Mouse (Mus musculus): ENCODE measurements at regions not wholly inside any gene's neighbourhood (a gene's known extent, or its start where the extent isn't known, plus 50 kb on each side); places are given as distances from the start of the nearest gene placed in this dataset.

DNA sequence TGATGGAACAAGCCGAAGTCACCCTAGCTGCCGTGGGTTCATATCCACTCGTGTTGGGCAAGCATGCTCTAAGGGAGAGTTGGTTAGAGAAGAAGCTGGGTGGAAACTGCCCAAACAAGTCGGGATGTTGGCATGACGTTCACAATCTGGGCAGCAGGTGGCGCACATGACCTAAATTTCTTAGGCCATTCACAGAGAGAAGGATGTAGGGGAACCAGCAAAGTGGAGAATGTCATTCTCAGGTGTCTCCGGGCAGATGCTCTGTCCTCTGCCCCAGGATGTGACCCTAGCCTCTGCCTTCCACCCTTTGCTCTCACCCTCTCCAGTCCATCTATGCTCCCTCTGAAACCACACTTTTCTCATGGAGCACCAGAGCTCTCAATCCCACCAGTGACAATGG lies 63.7 kb upstream of the Arntl start:
- ATAC-seq (ENCODE audit: insufficient number of reproducible peaks, insufficient read depth, low FRiP score, low read depth), result no peak
- 13% methylated on average over 7 of the region's 7 CpGs for WGBS

DNA sequence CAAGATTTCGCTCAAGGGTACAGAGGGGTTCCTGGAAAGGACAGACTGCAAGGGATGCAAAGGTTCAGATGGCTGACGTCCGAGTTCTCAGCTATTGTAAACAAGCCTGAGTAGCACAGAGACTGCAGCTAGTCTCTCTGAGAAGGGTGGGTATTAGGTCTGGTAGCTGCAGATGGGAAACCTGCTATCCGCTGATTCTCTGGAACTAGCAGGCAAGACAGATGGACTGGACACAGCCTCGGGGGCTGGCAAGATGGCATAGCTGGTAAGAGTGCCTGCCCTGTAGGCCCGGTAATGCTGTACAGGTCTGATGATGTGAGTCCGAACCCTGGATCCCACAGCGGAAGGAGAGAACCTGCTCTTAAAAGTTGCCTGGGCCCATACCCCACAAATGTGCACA lies 62.2 kb upstream of the Arntl start:
- H3K9ac ChIP-seq (replicated peaks; ENCODE audit: low read depth, low read length), result no peak overlapping the region
- WGBS, result 62% methylated on average over 8 of the region's 8 CpGs
- no peak overlapping the region for H3K27ac ChIP-seq (ENCODE audit: low read length)
- no peaks in the 10 kb centered on the region for H3K9me3 ChIP-seq (ENCODE audit: control insufficient read depth, low read depth, low read length)
- H3K27me3 ChIP-seq (ENCODE audit: control insufficient read depth, insufficient read depth, low read length), result no peaks in the 10 kb centered on the region
- no peak overlapping the region for H3K4me2 ChIP-seq (replicated peaks; ENCODE audit: low read depth, low read length)
- ATAC-seq (ENCODE audit: insufficient number of reproducible peaks, insufficient read depth, low FRiP score, low read depth), result no peak
- 0 out of 2 replicates have a peak, but pooled peaks cover 6% of the 10 kb centered on the region for H3K4me1 ChIP-seq (ENCODE audit: control insufficient read depth, insufficient read depth, low read length)
- no peaks in the 10 kb centered on the region for H3K36me3 ChIP-seq (ENCODE audit: control insufficient read depth, insufficient read depth, low read length)
- H3K4me3 ChIP-seq (ENCODE audit: low read depth, low read length), result no peak overlapping the region

More for the DNA sequence above, 63.7 kb upstream of the Arntl start:
- Histone ChIP-seq H3K27me3 (ENCODE audit: control insufficient read depth, insufficient read depth, low read length) (no peaks in the 10 kb centered on the region), H3K9me3 (ENCODE audit: control insufficient read depth, low read depth, low read length) (no peaks in the 10 kb centered on the region), H3K4me3 (ENCODE audit: low read depth, low read length) (no peak overlapping the region), H3K4me2 (replicated peaks; ENCODE audit: low read depth, low read length) (no peak overlapping the region), H3K27ac (ENCODE audit: low read length) (no peak overlapping the region), H3K9ac (replicated peaks; ENCODE audit: low read depth, low read length) (no peak overlapping the region), H3K36me3 (ENCODE audit: control insufficient read depth, insufficient read depth, low read length) (no peaks in the 10 kb centered on the region), H3K4me1 (ENCODE audit: control insufficient read depth, insufficient read depth, low read length) (0 out of 2 replicates have a peak, but pooled peaks cover 6% of the 10 kb centered on the region)

DNA sequence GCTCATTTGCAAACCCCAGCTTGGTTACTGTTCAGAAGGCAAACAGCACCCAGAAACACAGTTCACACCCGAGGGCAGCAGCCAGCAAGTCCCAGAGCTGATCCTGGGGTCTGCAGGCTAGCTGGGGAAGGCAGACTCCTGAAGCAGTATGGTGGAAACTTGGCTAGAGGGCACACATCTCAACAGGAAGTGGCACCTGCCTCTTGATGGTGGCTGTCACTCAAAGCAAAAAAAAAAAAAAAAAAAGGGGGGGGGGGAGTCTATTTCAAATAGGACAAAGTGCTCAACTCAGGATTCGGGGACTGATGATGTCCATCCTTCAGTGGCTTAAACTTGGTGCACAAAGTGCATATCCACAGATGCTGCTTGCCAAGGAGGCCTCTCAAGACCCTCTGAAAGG lies 61.2 kb upstream of the Arntl start:
- WGBS, result 66% methylated on average over 2 of the region's 2 CpGs
- Histone ChIP-seq H3K4me2 (replicated peaks; ENCODE audit: low read depth, low read length) (no peak overlapping the region), H3K27ac (ENCODE audit: low read length) (no peak overlapping the region), H3K9me3 (ENCODE audit: control insufficient read depth, low read depth, low read length) (no peaks in the 10 kb centered on the region), H3K9ac (replicated peaks; ENCODE audit: low read depth, low read length) (no peak overlapping the region), H3K4me1 (ENCODE audit: control insufficient read depth, insufficient read depth, low read length) (0 out of 2 replicates have a peak, but pooled peaks cover 6% of the 10 kb centered on the region), H3K36me3 (ENCODE audit: control insufficient read depth, insufficient read depth, low read length) (no peaks in the 10 kb centered on the region), H3K4me3 (ENCODE audit: low read depth, low read length) (no peak overlapping the region), H3K27me3 (ENCODE audit: control insufficient read depth, insufficient read depth, low read length) (no peaks in the 10 kb centered on the region)
- ATAC-seq (ENCODE audit: insufficient number of reproducible peaks, insufficient read depth, low FRiP score, low read depth), result no peak

DNA sequence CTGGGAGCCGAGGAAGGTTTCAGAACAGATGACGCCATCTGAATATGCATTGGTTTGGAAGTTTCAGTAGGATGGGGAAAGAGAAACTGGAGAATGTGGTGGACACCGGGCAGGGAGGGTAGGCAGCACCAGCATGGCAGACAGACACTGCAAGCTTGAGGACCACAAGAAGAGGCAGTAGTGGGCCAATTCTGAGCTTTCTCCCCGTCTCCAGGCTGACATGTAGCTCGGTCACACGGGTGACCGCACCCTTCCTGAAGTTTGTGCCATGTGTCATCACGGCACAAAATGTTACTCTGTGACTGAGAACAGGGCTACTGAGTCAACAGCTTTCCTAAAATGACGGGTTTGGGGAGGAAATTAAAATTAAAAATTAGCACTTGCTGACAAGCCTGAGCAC lies 60.7 kb upstream of the Arntl start:
- 85% methylated on average over 9 of the region's 9 CpGs for WGBS
- no peaks in the 10 kb centered on the region for H3K9me3 ChIP-seq (ENCODE audit: control insufficient read depth, low read depth, low read length)

DNA sequence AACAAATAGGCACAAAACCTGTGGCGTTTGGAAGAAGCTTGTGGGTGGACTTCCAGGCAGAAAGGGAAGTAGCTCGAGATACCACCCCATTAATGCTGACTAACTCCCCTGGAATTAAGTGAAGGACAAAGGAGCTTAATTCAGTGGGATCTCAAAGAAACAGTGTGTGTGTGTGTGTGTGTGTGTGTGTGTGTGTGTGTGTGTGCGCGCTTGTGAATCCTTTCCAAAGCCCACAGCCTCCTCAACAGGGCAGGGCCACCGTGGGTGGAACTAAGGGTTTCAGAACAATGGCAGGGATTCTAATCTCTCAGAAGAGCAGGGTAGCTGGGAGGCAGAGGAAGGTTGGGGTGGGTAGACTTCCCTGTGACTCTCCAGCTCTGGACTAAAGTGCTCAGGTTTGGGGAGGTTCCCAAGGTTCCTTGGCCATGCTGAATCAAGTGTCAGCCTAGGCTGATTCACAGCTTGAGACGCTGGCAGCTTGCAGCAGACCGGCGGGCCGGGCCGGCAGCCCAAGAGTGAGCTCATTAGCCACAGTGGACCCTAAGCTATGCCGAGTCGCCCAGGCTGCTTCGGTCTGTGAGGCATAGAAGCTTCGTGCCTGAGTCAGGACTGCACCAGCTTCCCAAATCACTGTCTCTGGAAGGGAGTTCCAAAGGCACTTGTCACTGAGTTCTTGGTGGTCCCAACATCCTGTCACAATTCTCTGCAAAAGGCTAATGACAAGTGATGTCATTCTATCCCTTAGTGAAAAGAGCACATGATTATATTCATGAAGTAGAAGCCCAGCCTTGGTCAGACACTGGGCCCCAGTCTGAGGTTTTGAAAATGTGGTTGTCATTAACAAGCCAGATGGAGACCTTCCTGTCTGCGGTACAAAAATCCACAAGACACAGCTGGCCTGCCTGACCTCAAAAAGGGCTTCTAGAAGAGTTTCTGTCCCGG lies 59.6 kb upstream of the Arntl start:
- no peak overlapping the region for H3K27ac ChIP-seq (ENCODE audit: low read length)
- ATAC-seq (ENCODE audit: insufficient number of reproducible peaks, insufficient read depth, low FRiP score, low read depth), result no peak
- 51% methylated on average over 16 of the region's 16 CpGs for WGBS

More for the DNA sequence above, 60.7 kb upstream of the Arntl start:
- H3K27ac ChIP-seq (ENCODE audit: low read length), result no peak overlapping the region
- H3K4me3 ChIP-seq (ENCODE audit: low read depth, low read length), result no peak overlapping the region
- ATAC-seq (ENCODE audit: insufficient number of reproducible peaks, insufficient read depth, low FRiP score, low read depth), result no peak
- no peaks in the 10 kb centered on the region for H3K36me3 ChIP-seq (ENCODE audit: control insufficient read depth, insufficient read depth, low read length)
- peaks cover 10% of the 10 kb centered on the region; the same call in 1 of the 2 replicates for H3K4me1 ChIP-seq (ENCODE audit: control insufficient read depth, insufficient read depth, low read length)
- no peak overlapping the region for H3K4me2 ChIP-seq (replicated peaks; ENCODE audit: low read depth, low read length)
- H3K9ac ChIP-seq (replicated peaks; ENCODE audit: low read depth, low read length), result no peak overlapping the region
- no peaks in the 10 kb centered on the region for H3K27me3 ChIP-seq (ENCODE audit: control insufficient read depth, insufficient read depth, low read length)

DNA sequence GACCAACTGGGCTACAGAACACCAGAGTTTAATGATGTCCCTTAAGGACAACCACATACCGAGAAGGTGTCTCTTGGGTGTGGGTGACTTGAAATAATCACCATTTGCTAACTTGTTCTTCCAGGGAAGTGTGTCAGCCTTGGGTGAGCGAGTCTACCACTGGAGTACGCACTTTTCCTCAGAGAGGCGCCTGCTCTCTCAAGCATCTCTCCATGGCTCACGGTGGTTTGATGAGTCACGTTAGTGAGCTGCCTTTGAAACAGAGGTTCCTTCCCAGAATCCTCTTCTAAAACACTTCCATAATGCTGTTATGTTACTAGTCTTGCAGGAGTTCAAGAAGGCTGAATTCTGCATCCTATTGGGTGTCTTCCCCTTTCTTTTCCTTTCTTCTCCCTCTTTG lies 58.6 kb upstream of the Arntl start:
- H3K4me2 ChIP-seq (replicated peaks; ENCODE audit: low read depth, low read length), result no peak overlapping the region
- H3K4me3 ChIP-seq (ENCODE audit: low read depth, low read length), result no peak overlapping the region
- H3K9me3 ChIP-seq (ENCODE audit: control insufficient read depth, low read depth, low read length), result no peaks in the 10 kb centered on the region
- no peak overlapping the region for H3K9ac ChIP-seq (replicated peaks; ENCODE audit: low read depth, low read length)
- no peaks in the 10 kb centered on the region for H3K36me3 ChIP-seq (ENCODE audit: control insufficient read depth, insufficient read depth, low read length)
- 91% methylated on average over 6 of the region's 6 CpGs for WGBS
- no peak for ATAC-seq (ENCODE audit: insufficient number of reproducible peaks, insufficient read depth, low FRiP score, low read depth)
- H3K27ac ChIP-seq (ENCODE audit: low read length), result no peak overlapping the region
- no peaks in the 10 kb centered on the region for H3K27me3 ChIP-seq (ENCODE audit: control insufficient read depth, insufficient read depth, low read length)
- H3K4me1 ChIP-seq (ENCODE audit: control insufficient read depth, insufficient read depth, low read length), result peaks cover 14% of the 10 kb centered on the region; the same call in 1 of the 2 replicates

More for the DNA sequence above, 59.6 kb upstream of the Arntl start:
- Histone ChIP-seq H3K4me2 (replicated peaks; ENCODE audit: low read depth, low read length) (no peak overlapping the region), H3K27me3 (ENCODE audit: control insufficient read depth, insufficient read depth, low read length) (no peaks in the 10 kb centered on the region), H3K9ac (replicated peaks; ENCODE audit: low read depth, low read length) (no peak overlapping the region), H3K9me3 (ENCODE audit: control insufficient read depth, low read depth, low read length) (no peaks in the 10 kb centered on the region), H3K36me3 (ENCODE audit: control insufficient read depth, insufficient read depth, low read length) (no peaks in the 10 kb centered on the region), H3K4me1 (ENCODE audit: control insufficient read depth, insufficient read depth, low read length) (peaks cover 12% of the 10 kb centered on the region; the same call in 1 of the 2 replicates), H3K4me3 (ENCODE audit: low read depth, low read length) (no peak overlapping the region)

DNA sequence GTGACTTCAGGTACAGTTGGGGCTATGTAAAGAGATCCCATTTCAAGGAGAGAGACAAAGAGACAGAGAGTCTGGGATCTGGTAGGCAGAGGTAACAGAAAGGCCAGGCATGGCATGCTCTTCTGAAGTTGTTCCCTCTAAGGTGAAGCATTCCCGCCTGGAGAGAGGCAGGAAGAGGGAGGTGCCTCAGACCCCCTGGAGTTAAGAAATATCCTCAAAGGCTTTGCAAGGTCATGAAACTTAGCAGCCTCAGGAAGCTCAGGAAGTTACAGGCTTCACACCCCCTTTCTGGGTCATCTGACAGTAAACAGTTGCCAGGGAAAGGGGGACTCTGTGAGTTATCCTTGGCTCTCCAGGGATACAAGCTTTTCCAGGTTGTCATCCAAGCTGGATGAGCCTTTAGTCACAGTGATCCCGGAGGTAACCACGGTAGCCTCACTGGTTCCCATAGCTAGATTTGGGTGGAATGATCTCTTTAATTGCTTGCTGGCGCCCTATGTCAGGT lies 57.2 kb upstream of the Arntl start:
- no peak overlapping the region for H3K4me2 ChIP-seq (replicated peaks; ENCODE audit: low read depth, low read length)
- H3K27me3 ChIP-seq (ENCODE audit: control insufficient read depth, insufficient read depth, low read length), result no peaks in the 10 kb centered on the region
- H3K27ac ChIP-seq (ENCODE audit: low read length), result no peak overlapping the region
- H3K4me1 ChIP-seq (ENCODE audit: control insufficient read depth, insufficient read depth, low read length), result peaks cover 14% of the 10 kb centered on the region; the same call in 1 of the 2 replicates
- no peaks in the 10 kb centered on the region for H3K36me3 ChIP-seq (ENCODE audit: control insufficient read depth, insufficient read depth, low read length)
- 80% methylated on average over 4 of the region's 4 CpGs for WGBS
- no peak for ATAC-seq (ENCODE audit: insufficient number of reproducible peaks, insufficient read depth, low FRiP score, low read depth)
- H3K4me3 ChIP-seq (ENCODE audit: low read depth, low read length), result no peak overlapping the region
- no peaks in the 10 kb centered on the region for H3K9me3 ChIP-seq (ENCODE audit: control insufficient read depth, low read depth, low read length)
- H3K9ac ChIP-seq (replicated peaks; ENCODE audit: low read depth, low read length), result no peak overlapping the region

DNA sequence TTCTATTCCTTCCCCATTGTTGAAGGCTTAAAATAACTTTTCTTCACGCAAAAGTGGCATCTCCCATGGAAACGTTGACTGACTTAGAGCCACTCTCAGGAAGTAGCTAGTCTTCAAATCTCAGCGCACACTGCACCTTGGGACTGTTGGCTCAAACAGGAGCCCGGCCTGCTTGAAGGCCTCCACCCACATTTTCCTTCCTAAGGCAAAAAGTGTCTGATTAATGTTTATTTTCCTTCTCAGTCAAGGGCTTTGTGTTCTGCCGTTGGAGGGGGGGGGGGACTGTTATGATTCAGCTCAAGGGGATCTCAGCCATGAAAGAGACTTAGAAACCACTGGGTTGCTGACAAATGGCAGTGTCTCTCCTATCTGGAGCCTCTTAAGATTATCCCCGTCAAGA lies 56.5 kb upstream of the Arntl start:
- Histone ChIP-seq H3K27me3 (ENCODE audit: control insufficient read depth, insufficient read depth, low read length) (no peaks in the 10 kb centered on the region), H3K4me2 (replicated peaks; ENCODE audit: low read depth, low read length) (no peak overlapping the region), H3K4me1 (ENCODE audit: control insufficient read depth, insufficient read depth, low read length) (peaks cover 14% of the 10 kb centered on the region; the same call in 1 of the 2 replicates), H3K4me3 (ENCODE audit: low read depth, low read length) (no peak overlapping the region), H3K9ac (replicated peaks; ENCODE audit: low read depth, low read length) (no peak overlapping the region), H3K27ac (ENCODE audit: low read length) (no peak overlapping the region), H3K36me3 (ENCODE audit: control insufficient read depth, insufficient read depth, low read length) (no peaks in the 10 kb centered on the region), H3K9me3 (ENCODE audit: control insufficient read depth, low read depth, low read length) (no peaks in the 10 kb centered on the region)
- 45% methylated on average over 6 of the region's 6 CpGs for whole genome bisulfite sequencing
- ATAC-seq (ENCODE audit: insufficient number of reproducible peaks, insufficient read depth, low FRiP score, low read depth), result no peak

Measured in stomach, embryonic 14.5 days (tissue).